Mouse (Mus musculus) heart, postnatal 25 days (tissue): Measurements from ENCODE around the gene Plgrkt. TPM values are rescaled to one million over a fixed set of nuclear protein-coding genes. Genes with fewer than 3 reads are reported as not detected.

Source experiments
- DNase-seq: peaks from one replicate; pipeline ENCODE4 v3.0.0; 2022; ENCODE audit warnings: low spot score
- intact Hi-C: fragments of 180-260 bp; cut with DNase I; formaldehyde crosslinking; loops from one replicate; pipeline ENCODE4 v1.15.1; 2025
- total RNA-seq, 2 experiments: library from RNA; stranded (reverse); gene quantifications; 2 replicates each; pipeline ENCODE4 v1.2.3; 2021

Plgrkt gene
- total RNA-seq, 2 experiments from 2014 or later = 24.9 to 27.3 TPM

GRCm38 (mm10) chr19:29384412-29384811, 17.2 kb upstream of the Plgrkt start:
- no peak for DNase-seq
- intact Hi-C loops = no loop called here

GRCm38 (mm10) chr19:29383368-29383767, 16.2 kb upstream of the Plgrkt start:
- intact Hi-C loops = no loop called here
- no peak for DNase-seq

- DNase-seq = no peak
- intact Hi-C loops = no loop called here
These were observed 12.8 kb upstream of the Plgrkt start for GRCm38 (mm10) chr19:29379839-29380603.

- intact Hi-C loops = no loop called here
- DNase-seq = no peak
These were observed 9.2 kb upstream of the Plgrkt start for GRCm38 (mm10) chr19:29376382-29376781.

GRCm38 (mm10) chr19:29374947-29375346, 7.8 kb upstream of the Plgrkt start:
- no peak for DNase-seq
- intact Hi-C loops = no loop called here

- intact Hi-C loops = no loop called here
- no peak for DNase-seq
These were observed 6.2 kb upstream of the Plgrkt start for GRCm38 (mm10) chr19:29373438-29373837.

- intact Hi-C loops = no loop called here
- DNase-seq = no peak
These were observed 5.4 kb upstream of the Plgrkt start for GRCm38 (mm10) chr19:29372621-29373020.

GRCm38 (mm10) chr19:29372138-29372537, 4.9 kb upstream of the Plgrkt start:
- DNase-seq = no peak
- intact Hi-C loops = no loop called here

GRCm38 (mm10) chr19:29371284-29372081, 4.3 kb upstream of the Plgrkt start:
- no peak for DNase-seq
- intact Hi-C loops = no loop called here

- DNase-seq = no peak
- intact Hi-C loops = no loop called here
These were observed 3.5 kb upstream of the Plgrkt start for GRCm38 (mm10) chr19:29370545-29371283.

GRCm38 (mm10) chr19:29370112-29370511, 2.9 kb upstream of the Plgrkt start:
- intact Hi-C loops = no loop called here
- no peak for DNase-seq

- no peak for DNase-seq
- intact Hi-C loops = no loop called here
These were observed 1.6 kb upstream of the Plgrkt start for GRCm38 (mm10) chr19:29368671-29369309.

GRCm38 (mm10) chr19:29368041-29368440, 851 bp upstream of the Plgrkt start:
- intact Hi-C loops = no loop called here
- DNase-seq = no peak

GRCm38 (mm10) chr19:29366226-29366968, 793 bp downstream of the Plgrkt start:
- DNase-seq = no peak
- intact Hi-C loops = no loop called here

GRCm38 (mm10) chr19:29365105-29365504, 2.1 kb downstream of the Plgrkt start:
- intact Hi-C loops = no loop called here
- DNase-seq = no peak

- intact Hi-C loops = loop anchor here (5.0 kb wide), 2 partner anchors 112 to 198 kb away; partner anchors contain the start of gene Jak2
- DNase-seq = no peak
These were observed 3.1 kb downstream of the Plgrkt start for GRCm38 (mm10) chr19:29364076-29364475.

GRCm38 (mm10) chr19:29363557-29363956, 3.6 kb downstream of the Plgrkt start:
- intact Hi-C loops = loop anchor here (5.0 kb wide), 2 partner anchors 111 to 199 kb away; partner anchors contain the start of gene Jak2

GRCm38 (mm10) chr19:29362173-29362930, 4.8 kb downstream of the Plgrkt start:
- intact Hi-C loops = loop anchor here (5.0 kb wide), 2 partner anchors 110 to 200 kb away; partner anchors contain the start of gene Jak2

More at GRCm38 (mm10) chr19:29363557-29363956, 3.6 kb downstream of the Plgrkt start:
- no peak for DNase-seq

More at GRCm38 (mm10) chr19:29362173-29362930, 4.8 kb downstream of the Plgrkt start:
- no peak for DNase-seq
